Mouse (Mus musculus): ENCODE measurements around the gene Slc10a7.

GRCm38 (mm10) chr8:78510094-78510493, 948 bp downstream of the Slc10a7 start:
- TF ChIP-seq TCF12 (IDR thresholded peaks at IDR 0.05; ENCODE audit: insufficient read depth, poor library complexity, severe bottlenecking) (no peak), MYOG (IDR thresholded peaks at IDR 0.05; ENCODE audit: control insufficient read depth in 1 of 3, insufficient read depth in 1 of 3, insufficient read length in 2 of 3, low read depth in 2 of 3) (no peak), POLR2A (IDR thresholded peaks at IDR 0.05; ENCODE audit: insufficient read length, low read depth) (peak; percentile 31)

Measured in myocyte (in vitro differentiated cells).